Mouse (Mus musculus) CD8-positive naive resting alpha-beta T cell, adult 2 months (primary cell): ENCODE results near the gene Gfi1b.

ENCODE experiments used
- DNase-seq, 2 experiments: peaks; one replicate each; pipeline ENCODE4 v3.0.0; 2022; ENCODE audit warnings: low read depth in 2 of 2, low spot score in 2 of 2

Gene Gfi1b

GRCm38 (mm10) chr2:28622521-28623124, 841 bp upstream of the Gfi1b start:
- peak; percentile 11 to 39 for DNase-seq

DNA sequence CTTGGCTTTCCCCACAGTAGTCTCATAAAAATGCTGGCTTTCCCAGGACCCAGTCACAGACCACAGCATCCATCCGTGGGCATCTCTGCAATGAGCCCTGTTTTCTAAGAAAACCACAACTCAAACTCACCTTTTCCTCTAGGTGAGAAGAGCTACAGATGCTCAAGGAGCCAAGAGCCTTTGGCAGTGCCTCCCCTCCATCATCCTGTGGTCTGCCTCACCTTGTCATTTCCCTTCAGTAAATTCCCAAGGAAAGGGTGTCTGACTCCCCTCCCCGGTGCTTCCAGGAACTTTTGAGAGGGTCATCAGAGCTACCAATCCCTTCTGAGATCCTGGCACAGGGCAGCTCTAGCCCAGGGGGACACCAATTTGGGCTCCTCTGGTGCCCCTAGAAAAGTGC, 671 bp downstream of the Gfi1b start:
- no peak for DNase-seq

- DNase-seq: no peak
Measured at GRCm38 (mm10) chr2:28620522-28620921, 1.3 kb downstream of the Gfi1b start.

GRCm38 (mm10) chr2:28619369-28619768, 2.4 kb downstream of the Gfi1b start:
- no peak for DNase-seq

GRCm38 (mm10) chr2:28618777-28619336, 2.9 kb downstream of the Gfi1b start:
- DNase-seq: no peak

GRCm38 (mm10) chr2:28617498-28618486, 4.0 kb downstream of the Gfi1b start:
- no peak for DNase-seq

DNA sequence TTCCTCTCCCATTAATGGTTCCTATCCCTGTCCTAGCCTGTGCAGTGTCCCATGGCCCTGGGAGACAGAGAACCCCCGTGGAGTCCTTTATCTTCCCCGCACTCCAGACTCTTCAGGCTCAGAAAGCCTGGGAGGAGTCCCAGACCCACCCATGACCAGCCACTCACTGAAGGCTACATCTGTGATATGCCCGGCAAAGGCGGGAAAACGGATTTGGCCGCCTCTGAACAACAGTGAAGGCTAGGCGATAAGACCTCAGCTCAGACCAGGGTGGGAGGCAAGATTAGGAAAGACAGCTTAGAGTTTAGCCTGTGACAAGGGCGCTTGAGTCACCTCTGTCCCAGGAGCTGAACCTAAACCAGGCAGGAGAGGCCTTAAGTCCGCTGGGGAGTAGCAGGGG, 4.9 kb downstream of the Gfi1b start:
- no peak for DNase-seq

DNA sequence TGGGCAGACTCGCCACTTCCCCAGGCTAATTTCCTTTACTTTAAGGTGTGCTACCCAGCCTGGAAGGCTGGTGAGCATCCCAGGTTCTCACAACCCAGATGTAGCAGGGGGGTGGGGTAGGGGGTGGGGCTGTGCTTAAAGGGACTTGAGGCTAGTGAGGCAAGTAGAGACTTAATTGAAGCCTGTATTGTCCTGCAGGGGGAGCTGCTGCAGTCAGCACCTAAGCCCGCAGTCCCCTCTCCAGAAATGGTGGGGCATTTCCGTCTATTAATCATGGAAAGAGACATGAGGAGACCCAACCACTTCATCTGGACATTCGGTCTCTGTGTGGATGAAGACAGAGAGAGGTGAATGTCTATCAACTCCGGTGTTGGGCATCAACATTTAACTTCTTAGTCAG, 5.4 kb downstream of the Gfi1b start:
- no peak for DNase-seq

DNA sequence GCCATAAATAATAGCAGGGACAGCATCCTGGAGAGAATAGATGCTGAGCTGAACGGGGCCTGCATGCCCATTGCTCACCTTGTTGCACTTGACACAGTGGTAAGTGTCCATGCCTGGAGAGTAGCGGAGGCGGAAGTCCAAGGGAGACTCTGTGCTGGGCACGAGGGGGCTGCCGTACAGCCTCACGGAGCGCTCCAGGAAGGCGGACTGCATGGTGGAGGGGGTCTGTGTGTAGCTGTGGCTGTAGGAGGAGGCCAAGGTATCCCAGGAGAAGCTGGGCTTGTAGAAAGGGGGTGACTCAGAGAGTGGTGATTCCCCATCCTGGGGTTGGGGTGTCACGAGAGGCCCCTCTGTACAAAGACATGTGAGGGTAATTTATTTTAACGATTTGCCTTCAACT, 8.2 kb downstream of the Gfi1b start:
- DNase-seq: no peak

GRCm38 (mm10) chr2:28612436-28613063, 9.2 kb downstream of the Gfi1b start:
- no peak for DNase-seq

DNA sequence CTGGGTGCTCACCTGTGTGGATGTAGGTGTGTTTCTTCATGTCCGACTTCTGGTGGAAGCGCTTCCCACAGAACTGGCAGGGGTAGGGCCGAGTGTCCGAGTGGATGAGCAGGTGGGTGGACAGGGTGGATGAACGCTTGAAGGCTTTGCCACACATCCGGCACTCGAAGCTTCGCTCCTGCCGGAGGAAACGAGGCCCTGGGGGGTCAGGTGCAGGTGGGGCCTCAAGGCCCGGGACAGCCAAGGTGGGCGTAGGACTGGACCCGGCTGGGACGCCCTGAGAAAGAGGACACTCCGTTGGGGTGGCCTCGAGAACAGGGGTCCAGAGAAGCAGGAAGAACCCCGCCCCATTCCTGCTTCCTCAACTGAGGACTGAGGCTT, 10.4 kb downstream of the Gfi1b start:
- DNase-seq: no peak

GRCm38 (mm10) chr2:28610716-28611406, 10.9 kb downstream of the Gfi1b start:
- no peak for DNase-seq

DNA sequence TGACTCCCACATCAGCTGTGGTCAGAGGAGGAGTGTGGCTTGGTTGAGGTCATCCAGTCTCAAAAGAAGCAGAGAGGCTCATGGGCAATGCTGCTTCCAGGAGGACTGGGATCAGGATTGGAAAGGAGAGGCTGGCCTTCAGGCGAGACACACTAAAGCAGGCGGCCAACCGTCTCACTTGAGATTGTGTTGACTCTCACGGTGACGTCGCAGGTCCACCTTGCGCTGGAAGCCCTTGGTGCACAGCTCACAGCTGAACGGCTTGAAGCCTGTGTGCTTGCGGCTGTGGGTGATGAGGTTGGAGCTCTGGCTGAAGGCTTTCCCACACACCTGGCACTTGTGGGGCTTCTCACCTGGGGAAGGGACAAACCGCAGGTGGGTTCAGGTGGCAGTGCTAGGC, 11.9 kb downstream of the Gfi1b start:
- DNase-seq: no peak

DNA sequence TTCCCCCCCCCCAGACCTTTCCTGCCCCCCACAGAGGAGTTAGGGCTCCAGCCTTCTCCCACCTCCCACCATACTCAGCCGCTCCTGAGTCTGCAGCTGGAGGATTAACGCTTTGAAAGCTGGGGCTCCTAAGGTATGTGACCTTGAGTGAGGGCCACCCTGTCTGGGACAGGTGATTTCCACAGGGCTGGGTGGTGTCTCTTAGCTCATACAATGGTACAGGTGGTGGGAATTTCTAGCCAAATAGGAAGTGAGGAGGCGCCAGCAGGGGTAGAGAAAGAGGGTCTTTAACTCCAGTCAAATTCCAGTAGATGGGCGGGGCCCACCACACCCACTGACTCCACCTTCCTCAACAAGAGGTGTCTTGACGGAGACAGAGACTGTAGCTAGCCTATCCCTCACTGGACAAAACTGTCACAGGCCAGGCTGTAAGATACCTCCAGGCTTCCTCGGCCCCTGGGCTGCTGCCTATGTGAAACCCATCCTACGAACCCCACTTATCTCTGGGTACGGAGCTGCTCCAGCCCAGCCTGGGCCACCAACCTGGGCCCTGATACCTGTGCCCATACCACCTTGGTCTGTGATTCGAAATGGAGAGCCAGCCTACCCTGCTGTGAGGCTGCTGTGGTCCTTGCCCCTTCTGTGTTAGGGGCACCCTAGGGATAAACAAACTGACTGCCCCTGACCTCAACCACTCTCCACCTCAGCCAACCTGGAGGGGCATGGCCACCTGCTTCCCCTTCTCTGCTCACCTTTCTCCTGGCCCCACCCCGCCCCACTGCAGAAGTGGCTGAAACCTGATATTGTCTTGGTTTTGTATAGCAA, 14.2 kb downstream of the Gfi1b start:
- DNase-seq: no peak

- DNase-seq: no peak
Measured at GRCm38 (mm10) chr2:28606601-28607340, 15.0 kb downstream of the Gfi1b start.

DNA sequence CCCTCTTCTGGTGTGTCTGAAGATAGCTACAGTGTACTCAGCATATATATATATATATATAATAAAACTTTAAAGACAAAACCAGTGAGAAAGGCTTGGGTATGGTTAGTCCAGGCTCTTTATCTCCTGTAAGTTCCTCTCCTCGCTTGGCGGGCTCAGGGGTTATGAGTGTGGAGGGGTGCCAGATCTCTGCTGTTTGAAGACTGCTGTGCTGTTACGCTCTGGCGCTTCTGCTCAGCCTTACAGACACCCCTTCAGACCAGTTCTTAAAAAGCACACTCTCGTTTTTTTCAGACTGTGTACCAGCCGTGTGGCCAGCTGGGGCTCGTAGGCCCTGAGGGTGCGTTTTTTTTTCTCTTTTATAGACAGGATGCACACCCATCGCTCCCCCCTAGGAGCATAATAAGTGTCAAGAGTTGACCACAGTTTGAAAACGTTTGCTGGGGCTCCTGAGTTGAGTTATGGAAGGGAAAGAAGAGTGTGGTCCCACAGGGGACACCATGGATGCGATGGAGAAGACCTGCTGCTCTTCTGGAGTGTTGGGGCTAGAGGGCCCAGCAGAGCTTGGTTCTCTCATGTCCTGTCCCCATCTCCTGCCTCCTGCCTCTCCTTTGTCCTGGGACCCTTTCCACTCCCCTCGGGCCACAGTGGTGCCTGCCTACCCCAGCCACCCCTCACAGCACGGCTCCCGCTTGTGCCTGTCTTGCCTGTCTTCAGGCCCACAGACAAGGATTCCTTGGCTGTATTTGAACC, 15.8 kb downstream of the Gfi1b start:
- DNase-seq: no peak

DNA sequence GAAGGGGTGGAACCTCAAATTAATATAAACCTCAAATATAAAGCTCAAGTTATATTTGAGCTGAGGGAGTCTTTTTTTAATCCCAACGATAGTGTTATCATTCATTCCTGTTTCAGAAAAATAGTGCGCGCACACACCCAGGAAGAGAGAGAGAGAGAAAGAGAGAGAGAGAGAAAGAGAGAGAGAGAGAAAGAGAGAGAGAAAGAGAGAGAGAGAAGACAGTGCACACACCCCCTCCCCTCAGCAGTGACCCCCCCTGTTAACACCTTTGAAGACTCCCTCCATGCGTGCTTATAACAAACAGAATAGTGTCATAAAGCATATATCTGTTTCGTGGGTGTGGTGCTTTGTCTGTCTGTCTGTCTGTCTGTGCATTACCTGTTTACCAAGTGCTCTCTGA, 18.2 kb downstream of the Gfi1b start:
- DNase-seq: no peak

DNA sequence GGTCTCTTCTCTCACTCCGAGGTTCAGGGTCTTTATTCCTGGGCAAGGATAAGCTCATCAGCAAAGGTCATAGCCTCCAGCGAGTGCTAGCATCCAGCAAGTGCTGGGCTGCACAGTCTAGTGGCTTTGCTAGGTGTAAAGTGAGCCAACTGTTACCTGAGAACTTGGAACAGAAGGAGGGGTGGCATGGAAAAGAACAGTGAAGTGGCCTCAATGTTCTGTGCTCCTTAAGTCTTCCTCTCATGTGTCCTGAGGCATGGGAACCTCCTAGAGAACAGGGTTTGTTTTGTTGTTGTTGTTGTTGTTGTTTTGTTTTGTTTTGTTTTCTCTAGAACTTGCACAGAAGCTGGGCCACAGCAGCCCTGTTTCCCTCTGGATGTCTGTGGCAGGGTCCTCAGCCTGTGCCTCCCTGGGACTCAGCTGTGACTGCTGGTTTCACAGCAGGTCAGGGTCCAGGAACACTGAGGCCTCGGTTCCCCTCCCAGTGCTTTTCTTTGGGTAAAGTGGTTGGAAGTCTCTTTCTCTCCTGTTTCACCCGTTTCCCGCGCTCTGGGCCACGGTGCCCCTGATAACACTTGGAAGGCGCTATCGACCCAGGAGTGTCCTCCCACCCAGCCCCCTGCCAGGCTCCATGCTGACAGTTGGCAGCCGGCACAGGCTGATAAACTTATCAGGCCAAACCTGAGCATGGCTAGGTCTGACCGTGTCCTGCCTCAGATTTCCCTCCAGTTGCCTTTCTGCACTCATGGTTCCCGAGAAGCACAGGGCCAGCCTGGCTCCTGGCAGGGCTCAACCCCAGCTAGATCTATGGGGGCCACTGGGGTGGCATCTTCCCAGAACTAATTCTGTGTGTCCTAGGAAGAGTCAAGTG, 19.8 kb downstream of the Gfi1b start:
- DNase-seq: no peak
